Mouse (Mus musculus) regulatory T cell (primary cell): ENCODE results near the gene Fam185a.

Experiments used
- in situ Hi-C: fragments of 300-600 bp; cut with MboI, MseI; formaldehyde crosslinking; loops from one replicate; pipeline ENCODE4 v1.15.1; 2025; ENCODE audit warnings: high pct_unique_total_duplicates

Fam185a gene

DNA sequence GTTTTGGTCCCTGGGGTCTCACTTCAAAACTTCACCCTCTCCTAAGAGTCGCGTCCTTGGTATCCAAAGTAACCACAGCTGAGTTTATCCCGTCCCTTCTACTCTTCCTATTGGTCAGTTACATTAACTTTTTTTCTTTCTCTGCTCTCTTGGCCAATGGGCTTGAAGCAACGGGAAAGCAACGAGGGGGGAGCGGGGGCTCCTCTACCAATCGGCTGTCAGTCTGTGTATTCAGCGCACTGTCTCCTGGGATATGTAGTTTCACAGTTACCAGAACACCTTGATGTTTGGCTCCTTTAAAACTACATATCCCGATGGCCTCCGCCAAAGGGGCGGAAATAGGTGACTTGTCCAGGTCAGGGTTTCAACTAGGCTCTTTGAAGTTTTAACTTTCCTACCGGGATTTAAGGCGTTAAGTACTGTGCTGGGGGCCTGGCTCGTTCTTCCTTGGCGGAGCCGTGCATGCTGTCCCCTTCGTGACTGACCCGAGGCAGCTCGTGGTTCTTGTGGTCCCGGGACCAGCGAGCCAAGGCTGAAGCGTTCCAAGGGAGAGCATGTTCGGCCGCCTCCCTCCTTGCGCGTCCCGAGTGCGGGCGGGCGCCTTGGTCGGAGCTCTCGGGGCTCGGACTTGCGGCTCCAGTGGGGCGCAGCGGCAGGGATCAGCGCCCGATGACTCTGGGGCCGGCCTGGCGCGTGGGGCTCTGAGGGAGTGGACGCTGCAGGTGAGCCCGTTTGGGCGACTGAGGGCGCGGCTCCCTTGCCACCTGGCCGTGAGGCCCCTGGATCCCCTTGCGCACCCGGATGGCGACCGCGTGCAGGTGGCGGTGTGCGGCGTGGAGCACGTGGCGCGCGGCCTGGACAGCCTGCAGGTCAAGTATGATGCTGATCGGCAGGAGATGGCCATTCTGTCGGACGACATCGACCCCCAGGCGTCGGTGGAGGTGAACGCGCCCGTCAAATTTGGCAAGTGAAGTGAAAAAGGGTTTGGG, at the start of gene Fam185a, which contains the start of gene Ccdc146:
Fam185a (plus strand) TSS at position 345 of the 989 bp plus-strand sequence.
Ccdc146 (minus strand) TSS at position 64 of the 989 bp plus-strand sequence.
- in situ Hi-C loops = loop anchor here (5.0 kb wide), 1 partner anchor 93 kb away; no protein-coding TSS in a partner anchor

DNA sequence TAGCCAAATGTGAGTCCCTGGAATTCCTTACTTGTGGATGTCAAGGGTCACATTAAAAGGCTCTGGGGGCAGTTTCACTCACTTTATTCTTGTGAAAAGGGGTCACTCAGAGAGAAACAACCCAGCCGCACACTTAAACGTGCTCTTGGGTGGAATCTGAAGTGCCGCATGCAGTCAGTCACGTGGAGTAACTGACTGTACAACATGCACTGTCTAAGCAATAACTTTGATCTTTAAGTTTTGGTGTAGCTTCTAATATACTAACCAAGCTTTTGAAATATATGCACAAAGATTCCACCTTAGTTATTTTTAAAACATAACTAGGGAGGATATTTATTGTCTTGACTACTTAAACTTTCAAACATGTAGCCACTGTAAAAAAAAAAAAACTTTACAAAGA, 47.8 kb upstream of the Fam185a start:
- in situ Hi-C loops = loop anchor here (5.0 kb wide), 1 partner anchor 45 kb away; no protein-coding TSS in a partner anchor

DNA sequence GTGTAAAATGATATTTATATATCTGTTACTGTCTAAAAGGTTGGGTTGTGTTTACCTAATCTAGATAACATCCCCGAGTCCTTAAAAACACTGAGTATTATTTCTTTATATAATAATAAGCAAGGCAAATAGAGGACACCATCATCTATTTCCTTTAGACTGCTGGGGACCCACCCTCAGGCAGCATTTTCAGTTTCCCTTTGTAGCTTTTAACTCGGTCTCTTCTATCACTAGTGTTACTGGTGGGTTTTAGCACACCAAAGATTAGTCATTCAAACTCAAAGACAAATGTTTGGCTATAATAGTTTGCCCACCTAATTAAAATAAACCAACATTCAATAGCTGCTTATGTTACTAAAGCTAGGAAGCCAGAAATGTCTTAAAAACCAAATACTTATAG, 46.4 kb upstream of the Fam185a start:
- in situ Hi-C loops = loop anchor here (5.0 kb wide), 1 partner anchor 46 kb away; no protein-coding TSS in a partner anchor

DNA sequence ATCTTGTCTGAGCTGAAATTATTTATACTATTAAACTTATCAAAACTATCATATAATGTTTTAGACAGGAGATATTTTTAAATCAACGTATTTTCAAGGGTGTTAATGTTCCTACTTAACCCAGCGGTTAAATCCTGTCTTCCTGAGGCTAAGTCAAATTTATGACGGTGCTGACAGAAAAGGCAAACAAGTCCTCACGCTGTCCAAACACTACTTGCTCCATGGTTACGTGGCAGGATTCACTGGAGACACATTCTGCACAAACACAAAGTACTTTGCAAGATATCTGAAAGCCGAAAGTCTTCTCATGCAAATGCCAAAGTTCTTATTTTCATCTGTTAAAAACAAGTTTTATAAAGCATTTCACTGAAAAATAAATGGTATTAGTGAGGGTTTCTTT, 42.8 kb upstream of the Fam185a start:
- in situ Hi-C loops = no loop called here

DNA sequence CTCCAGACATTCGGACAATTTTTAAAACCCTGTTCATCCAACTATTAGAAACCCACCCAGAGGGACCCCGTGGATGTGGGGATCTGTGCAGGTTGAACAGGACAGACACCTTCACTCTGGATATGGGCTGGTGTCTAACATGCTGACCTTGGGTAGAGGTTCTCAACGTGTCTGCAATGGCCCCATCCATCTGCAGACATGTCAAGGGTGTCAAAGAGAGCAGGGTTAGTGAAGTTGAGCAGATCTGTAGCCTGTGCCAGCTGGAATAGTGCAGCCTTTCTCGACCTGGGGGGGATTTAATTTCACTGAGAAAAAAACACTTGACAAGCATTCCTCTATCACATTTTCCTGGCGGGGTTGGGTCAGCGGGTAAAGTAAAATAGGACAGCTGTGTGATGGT, 42.1 kb upstream of the Fam185a start:
- in situ Hi-C loops = no loop called here

DNA sequence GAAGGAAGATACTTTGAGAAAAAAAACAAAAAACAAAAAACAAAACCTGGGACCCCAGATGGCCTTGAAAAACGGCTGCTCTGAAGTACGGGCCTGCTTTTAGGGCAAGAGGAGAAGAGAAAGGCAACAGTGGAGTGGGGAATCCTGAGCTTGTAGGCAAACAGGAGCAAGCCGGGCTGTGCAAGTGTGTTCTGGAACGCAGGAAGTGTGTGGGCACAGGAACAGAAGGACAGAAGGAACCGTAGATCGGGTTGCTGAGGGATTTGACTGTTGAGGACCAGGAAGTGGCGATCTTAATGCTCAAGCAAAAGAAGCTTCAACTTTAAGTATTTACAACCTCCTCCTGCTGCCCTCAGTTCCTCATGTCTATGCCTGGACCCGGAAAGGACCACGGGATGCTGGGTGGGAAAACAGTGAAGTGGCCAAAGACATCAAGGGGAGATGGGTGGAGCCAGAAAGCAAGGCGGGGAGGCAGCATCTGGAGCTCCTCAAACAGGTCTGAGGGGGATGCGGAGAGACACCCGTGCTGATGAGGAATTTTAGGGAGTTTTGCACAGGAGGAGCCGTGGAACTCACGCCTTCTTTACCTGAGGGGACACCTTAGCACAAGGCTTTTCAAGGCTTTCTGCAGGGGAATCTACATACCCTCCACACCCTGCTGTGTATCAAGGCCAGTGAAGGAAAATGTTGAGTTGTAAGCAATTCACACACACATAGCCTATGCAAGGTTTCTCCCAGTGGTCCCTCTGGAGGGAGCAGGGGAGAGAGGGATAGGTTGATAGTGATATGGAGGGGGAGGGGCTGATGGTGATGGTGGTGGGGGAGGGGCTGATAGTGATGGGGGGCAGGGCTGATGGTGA, 41.1 kb upstream of the Fam185a start:
- in situ Hi-C loops = no loop called here

DNA sequence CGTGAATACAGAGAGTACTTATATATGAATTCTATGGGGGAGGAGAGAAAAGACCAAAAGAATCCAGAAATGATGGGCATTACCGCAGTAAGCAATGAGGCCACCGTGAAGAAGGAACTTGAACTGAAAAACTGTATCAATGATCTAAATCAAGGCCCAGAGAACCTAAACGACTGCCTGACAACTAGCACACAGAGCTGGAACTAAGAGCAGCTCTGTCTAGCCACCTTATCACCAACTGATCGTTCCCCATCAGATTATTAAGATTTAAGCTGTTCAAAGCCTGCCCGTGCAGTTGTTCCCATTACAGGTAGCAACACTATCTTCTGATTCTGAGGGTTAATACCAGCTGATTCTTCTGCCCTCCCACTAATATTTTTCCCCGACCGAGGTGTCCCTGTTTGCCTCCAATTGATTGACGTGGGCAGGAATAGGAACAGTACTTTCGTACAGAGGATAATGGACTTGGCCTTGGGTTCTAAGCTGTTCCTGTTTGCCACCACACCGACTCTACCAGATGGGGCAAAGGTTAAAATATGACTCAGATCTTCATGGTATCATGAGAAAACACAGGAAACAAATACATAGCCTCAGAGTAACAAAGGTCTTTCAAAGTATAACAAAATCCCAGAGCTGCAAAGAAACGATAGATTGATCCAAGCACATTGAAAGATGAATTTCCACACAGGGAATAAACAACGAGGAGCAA, 40.4 kb upstream of the Fam185a start:
- in situ Hi-C loops = no loop called here

DNA sequence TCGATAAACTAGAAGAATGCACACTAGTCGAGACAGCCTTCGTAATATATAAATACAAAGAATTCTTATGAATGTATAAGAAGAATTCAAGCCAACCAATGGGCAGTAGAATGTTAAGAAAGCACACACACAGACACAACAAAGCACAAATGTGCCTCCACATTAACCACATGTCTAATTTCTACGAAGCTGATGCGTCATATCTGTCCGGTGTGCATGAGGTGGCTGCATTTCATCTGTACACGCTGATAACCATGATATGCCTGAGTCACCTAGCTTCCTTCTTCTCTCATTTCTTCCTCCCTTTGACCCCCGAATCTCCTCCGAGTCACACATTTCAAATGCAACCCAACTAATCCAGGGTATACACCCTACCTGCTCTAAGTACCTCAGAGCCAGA, 39.8 kb upstream of the Fam185a start:
- in situ Hi-C loops = no loop called here

DNA sequence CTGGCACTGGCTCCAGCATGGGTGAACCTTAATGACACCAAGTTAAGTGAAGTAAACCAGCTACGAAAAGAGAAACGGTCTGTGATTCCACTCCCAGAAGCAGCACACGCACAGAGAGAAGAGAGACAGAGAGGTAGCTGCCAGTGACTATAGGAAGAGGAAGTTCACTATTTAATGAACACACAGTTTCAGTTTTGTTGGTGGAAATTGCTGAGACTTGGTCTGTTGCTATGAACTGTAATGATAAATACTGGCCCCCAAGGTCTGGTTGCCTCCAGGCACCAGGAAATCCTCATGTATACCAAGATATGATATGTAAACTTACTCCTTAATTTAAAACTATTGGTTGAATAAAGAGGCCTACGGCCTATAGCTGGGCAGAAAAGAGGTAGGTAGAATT, 38.3 kb upstream of the Fam185a start:
- in situ Hi-C loops = no loop called here

DNA sequence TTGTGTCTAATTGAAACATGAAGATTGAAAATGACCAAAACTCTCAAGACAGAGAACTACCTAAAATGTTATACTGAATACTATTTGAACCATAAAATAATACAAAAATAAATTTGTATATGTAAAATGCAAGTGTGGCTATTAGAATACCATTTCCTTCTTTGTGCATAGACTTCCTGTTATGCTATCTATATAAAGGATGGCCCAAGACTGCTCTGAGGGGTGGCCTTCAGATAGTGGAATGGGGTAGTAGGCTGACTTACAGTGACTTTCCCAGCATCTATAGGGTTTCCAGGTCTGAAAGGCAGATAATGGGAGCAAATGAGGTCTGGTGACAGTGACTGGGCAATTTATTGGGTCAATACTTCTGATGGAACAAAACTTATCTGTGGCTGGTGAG, 37.4 kb upstream of the Fam185a start:
- in situ Hi-C loops = no loop called here

DNA sequence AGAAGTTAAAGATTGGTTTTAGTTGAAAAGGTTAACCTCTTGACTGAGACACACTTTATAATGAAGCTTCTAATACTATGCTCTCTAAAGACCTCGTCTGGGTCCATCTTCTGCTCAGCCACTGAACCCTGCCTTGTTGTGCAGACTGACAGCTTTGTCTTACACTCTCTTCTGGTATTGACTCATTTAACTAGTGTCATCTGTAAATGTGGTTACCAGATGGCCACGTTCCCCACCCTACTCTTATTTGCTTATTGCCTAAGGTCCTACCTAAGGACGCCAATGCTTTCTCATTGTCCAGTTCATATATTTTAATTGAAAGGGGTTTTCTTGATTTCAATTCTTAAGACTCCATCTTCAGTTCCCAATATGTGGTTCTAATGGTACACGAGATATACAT, 35.9 kb upstream of the Fam185a start:
- in situ Hi-C loops = no loop called here

DNA sequence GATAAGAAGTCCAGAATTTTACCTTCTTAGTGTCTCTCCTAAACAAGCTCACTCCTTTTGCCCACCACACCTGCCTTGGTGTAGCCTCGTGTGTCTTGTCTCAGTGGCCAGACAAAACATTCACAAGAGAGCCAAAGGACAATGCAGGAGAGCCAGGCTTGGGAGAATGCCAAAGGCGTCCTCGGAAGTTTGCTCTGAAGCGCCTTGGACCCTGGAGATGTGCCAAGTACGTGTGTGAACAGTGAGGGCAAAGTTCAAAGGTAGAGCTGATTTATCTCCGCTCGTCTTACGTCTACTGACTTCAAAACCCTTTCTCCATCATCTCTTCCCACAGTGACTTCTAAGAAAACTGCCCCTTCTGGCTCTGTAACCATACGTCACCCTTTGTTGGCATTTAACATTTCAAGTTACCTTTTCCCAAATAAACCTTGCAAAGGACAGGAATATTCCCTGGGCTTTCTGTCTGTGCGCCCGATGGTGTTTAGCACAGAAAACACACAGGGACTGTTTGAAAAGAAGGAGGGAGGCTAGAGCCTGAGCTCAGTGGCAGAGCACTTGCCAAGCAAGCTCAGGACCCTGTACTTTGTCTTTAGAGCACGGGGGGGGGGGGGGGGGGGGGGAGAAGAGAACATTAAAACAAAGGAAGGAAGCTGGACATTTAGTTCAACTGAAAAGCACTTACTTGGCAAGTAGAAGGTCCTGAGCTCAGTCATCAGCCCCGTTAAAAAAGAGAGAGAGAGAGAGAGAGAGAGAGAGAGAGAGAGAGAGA, 33.0 kb upstream of the Fam185a start:
- in situ Hi-C loops = loop anchor here (10.0 kb wide), 1 partner anchor 1523 kb away; no protein-coding TSS in a partner anchor

DNA sequence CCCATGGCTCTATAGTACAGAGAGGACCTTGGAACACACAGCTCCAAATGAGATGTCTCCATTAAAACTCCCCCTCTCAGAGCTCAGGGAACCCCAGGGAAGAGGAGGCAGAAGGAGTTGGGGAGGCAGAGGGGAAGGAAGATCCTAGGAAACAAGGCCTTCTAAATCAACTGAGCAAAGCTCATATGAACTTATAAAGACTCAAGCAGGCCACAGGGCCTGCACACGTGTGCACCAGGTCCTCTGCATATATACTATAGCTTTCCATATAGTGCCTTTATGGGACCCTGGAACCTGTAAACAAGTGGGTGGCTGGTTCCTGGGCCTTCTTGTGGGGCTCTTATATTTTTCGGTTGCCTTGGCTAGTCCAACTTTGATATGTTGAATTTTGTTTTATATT, 30.2 kb upstream of the Fam185a start:
- in situ Hi-C loops = loop anchor here (10.0 kb wide), 1 partner anchor 1520 kb away; no protein-coding TSS in a partner anchor

DNA sequence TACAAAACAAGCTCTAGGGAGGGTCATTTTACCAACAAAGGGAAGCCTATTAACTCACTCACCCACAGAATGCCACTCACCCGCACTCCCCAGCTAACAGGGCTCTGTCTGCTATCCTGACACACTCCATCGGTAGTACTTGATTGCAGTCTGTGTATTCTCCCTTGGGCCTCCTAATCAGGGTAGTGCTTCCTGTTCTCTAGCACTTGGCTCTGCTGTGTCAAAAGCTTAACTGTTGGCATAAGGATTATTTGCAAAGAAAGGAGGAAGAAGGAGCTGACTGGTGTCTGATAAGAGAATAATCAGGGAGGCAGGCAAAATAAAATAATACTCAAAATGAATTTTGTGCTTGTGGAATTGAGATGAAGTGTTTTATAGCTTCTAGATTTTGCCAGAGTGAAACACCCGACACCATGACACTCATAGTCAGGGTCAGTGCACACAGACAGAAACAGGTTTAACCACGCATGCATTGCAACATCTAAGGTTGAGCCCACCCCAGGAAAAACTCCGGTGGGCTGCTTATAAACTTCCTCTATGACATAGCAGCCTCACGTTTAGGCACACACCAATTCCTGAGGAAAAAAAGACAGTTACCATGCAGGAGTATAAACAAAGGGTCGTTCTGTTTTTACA, 29.4 kb upstream of the Fam185a start:
- in situ Hi-C loops = loop anchor here (10.0 kb wide), 1 partner anchor 1519 kb away; no protein-coding TSS in a partner anchor

DNA sequence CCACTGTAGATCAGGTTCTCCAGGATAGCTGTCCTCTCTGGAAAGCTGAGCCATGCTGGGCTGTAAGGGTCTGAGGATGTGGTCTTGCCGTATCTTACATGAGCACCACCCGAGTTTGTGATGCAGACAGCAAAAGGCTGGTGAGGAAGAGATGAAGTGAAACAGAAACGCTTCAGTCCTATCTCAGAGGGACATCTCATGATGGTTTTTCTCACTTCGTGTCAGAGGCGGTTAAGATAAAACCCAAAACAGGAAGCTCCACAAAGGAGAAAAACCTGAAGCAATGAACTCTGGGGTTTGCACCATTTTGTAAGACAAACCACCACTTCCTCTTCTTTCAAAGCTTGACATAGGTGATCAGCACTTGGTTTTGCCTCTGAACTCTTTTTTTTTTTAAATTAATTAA, 13.5 kb upstream of the Fam185a start:
- in situ Hi-C loops = no loop called here

DNA sequence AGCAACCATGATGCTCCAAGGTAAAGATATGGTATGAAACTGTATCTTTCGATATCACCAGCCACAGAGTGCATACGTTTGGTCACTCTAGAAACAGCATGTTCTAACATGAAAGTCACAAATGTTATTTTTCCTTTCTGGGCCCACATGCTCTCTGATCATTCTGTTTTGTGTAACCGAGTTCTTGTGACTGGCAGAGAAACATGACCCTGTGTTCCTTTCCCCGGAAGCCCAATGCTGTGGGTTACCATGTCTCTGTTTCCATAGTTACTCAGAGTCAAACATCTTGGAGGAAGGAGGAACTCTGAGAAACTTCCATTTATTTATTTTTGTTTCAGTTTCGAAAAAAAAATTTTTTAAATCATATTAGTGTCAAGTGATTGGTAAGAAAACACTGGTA, 12.7 kb upstream of the Fam185a start:
- in situ Hi-C loops = no loop called here

DNA sequence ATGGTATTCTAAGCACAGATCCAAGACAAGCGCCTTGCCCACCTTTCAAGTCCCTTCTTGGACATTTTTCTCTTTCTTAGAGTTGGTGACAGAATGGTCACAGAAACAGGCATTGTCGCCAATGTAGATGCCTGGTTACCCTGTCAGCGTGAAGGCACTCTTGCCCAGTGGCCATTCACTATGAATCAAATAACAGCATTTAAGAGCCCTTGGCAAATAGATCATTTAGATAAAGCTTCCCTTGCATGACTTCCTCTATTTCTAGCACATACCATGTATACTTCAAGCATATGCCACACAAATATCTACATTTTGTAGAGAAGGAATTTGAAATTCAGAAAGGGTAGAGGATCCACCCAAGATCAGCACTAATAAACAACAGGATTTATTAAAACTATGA, 11.4 kb upstream of the Fam185a start:
- in situ Hi-C loops = no loop called here

DNA sequence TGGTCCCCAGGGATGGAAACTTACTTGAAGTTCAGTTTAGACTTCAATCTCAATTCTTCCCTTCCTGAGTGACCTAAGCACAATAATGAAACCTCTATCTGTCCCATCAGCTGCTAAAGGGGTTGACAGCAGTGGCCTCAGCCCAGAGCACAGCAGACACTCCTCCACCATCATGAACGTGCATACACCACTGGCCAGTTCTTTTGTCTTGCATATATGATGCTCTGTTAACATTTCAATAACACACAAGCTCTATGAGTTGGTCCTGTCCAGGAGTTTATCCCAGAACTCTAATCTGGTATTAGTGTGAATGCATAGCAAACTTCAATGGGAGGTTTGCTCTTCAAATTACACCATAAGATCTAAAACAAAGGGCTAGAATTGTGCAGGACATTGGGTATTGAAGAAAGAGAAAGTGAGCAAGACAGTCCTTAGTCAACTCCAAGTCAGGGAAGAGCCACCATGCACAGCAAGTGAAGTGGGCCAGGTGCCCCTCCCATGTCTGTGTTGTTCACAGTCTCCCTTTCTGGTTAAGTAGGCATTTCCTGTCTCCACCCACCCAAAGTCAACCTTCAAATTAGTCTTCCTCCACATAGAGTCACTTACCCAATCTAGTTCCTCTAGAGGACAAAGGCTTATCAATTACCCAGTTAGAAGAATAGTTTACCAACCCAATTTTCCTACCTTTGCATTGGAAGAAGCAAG, 10.5 kb upstream of the Fam185a start:
- in situ Hi-C loops = no loop called here

DNA sequence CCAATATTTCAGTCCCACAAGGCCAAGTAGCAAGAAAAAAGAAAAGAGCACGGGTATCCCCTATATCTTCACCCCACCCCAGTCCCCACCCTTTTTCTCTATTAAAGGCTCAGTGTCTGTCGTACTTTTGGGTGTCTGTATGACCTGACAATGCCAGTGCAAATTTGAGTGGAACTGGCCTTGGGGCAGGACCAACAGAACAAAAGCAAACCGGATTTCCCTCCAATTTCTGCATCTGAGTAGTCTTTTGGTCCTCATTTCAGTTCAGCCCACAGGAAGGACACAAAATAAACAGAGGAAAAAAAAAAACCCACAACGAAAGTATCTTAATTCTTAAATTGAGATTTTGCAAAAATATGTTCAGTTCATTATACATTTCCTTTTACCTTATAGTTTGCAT, 6.1 kb upstream of the Fam185a start:
- in situ Hi-C loops = no loop called here
